Mouse (Mus musculus): Measurements from ENCODE around the gene Slc35f1. TPM values are rescaled to one million over a fixed set of nuclear protein-coding genes. Genes with fewer than 3 reads are reported as not detected.

Slc35f1 gene
- polyA plus RNA-seq, 1 experiment from 2014 or later = 2.3 TPM

- H3K9me3 ChIP-seq (ENCODE audit: control insufficient read depth, low read length) = no peaks in the 10 kb centered on the region
- H3K4me1 ChIP-seq (replicated peaks; ENCODE audit: control insufficient read depth, insufficient read depth, low read length) = no peaks in the 10 kb centered on the region
- no peak for ATAC-seq (replicated peaks; ENCODE audit: low FRiP score, low TSS enrichment, low read depth)
- no peaks in the 10 kb centered on the region for H3K27me3 ChIP-seq (replicated peaks; ENCODE audit: control insufficient read depth, insufficient read depth, low read length)
- H3K4me3 ChIP-seq (ENCODE audit: low read depth, low read length) = no peak overlapping the region
- no peak overlapping the region for H3K27ac ChIP-seq (ENCODE audit: low read depth)
- H3K9ac ChIP-seq (ENCODE audit: low read length) = no peak overlapping the region
- 86% methylated on average over 4 of the region's 4 CpGs for WGBS
- H3K36me3 ChIP-seq (ENCODE audit: control insufficient read depth, insufficient read depth, low read length) = no peaks in the 10 kb centered on the region
- no peak for DNase-seq (ENCODE audit: low spot score)
- no peak overlapping the region for H3K4me2 ChIP-seq (ENCODE audit: low read length)
These were observed 24.8 kb downstream of the Slc35f1 start for GRCm38 (mm10) chr10:52715146-52715545.

GRCm38 (mm10) chr10:52718199-52718917 lies 28.0 kb downstream of the Slc35f1 start:
- no peak overlapping the region for H3K9ac ChIP-seq (ENCODE audit: low read length)
- ATAC-seq (replicated peaks; ENCODE audit: low FRiP score, low TSS enrichment, low read depth) (no peak), DNase-seq (ENCODE audit: low spot score) (no peak)
- no peaks in the 10 kb centered on the region for H3K4me1 ChIP-seq (replicated peaks; ENCODE audit: control insufficient read depth, insufficient read depth, low read length)
- no peaks in the 10 kb centered on the region for H3K27me3 ChIP-seq (replicated peaks; ENCODE audit: control insufficient read depth, insufficient read depth, low read length)
- H3K9me3 ChIP-seq (ENCODE audit: control insufficient read depth, low read length) = no peaks in the 10 kb centered on the region
- no peak overlapping the region for H3K4me3 ChIP-seq (ENCODE audit: low read depth, low read length)
- H3K27ac ChIP-seq (ENCODE audit: low read depth) = no peak overlapping the region
- H3K36me3 ChIP-seq (ENCODE audit: control insufficient read depth, insufficient read depth, low read length) = no peaks in the 10 kb centered on the region
- no peak overlapping the region for H3K4me2 ChIP-seq (ENCODE audit: low read length)
- 86% methylated on average over 1 of the region's 1 CpGs for WGBS

GRCm38 (mm10) chr10:52726674-52727073 lies 36.3 kb downstream of the Slc35f1 start:
- H3K27me3 ChIP-seq (replicated peaks; ENCODE audit: control insufficient read depth, insufficient read depth, low read length) = no peaks in the 10 kb centered on the region
- no peaks in the 10 kb centered on the region for H3K9me3 ChIP-seq (ENCODE audit: control insufficient read depth, low read length)
- H3K4me1 ChIP-seq (replicated peaks; ENCODE audit: control insufficient read depth, insufficient read depth, low read length) = no peaks in the 10 kb centered on the region
- DNase-seq (ENCODE audit: low spot score) = no peak
- ATAC-seq (replicated peaks; ENCODE audit: low FRiP score, low TSS enrichment, low read depth) = no peak
- H3K27ac ChIP-seq (ENCODE audit: low read depth) = no peak overlapping the region
- H3K36me3 ChIP-seq (ENCODE audit: control insufficient read depth, insufficient read depth, low read length) = no peaks in the 10 kb centered on the region
- H3K4me2 ChIP-seq (ENCODE audit: low read length) = no peak overlapping the region
- WGBS = 80% methylated on average over 5 of the region's 5 CpGs
- no peak overlapping the region for H3K9ac ChIP-seq (ENCODE audit: low read length)
- no peak overlapping the region for H3K4me3 ChIP-seq (ENCODE audit: low read depth, low read length)

GRCm38 (mm10) chr10:52742671-52743379 lies 52.5 kb downstream of the Slc35f1 start:
- no peak overlapping the region for H3K27ac ChIP-seq (ENCODE audit: low read depth)
- H3K27me3 ChIP-seq (replicated peaks; ENCODE audit: control insufficient read depth, insufficient read depth, low read length) = no peaks in the 10 kb centered on the region
- peak; percentile 58 for DNase-seq (ENCODE audit: low spot score)
- 22% methylated on average over 10 of the region's 10 CpGs for WGBS
- H3K4me1 ChIP-seq (replicated peaks; ENCODE audit: control insufficient read depth, insufficient read depth, low read length) = no peaks in the 10 kb centered on the region
- no peak overlapping the region for H3K9ac ChIP-seq (ENCODE audit: low read length)
- peak; percentile 85 for ATAC-seq (replicated peaks; ENCODE audit: low FRiP score, low TSS enrichment, low read depth)
- H3K9me3 ChIP-seq (ENCODE audit: control insufficient read depth, low read length) = no peaks in the 10 kb centered on the region
- no peak overlapping the region for H3K4me2 ChIP-seq (ENCODE audit: low read length)
- no peaks in the 10 kb centered on the region for H3K36me3 ChIP-seq (ENCODE audit: control insufficient read depth, insufficient read depth, low read length)
- no peak overlapping the region for H3K4me3 ChIP-seq (ENCODE audit: low read depth, low read length)

- Histone ChIP-seq H3K4me2 (ENCODE audit: low read length) (no peak overlapping the region), H3K27ac (ENCODE audit: low read depth) (no peak overlapping the region), H3K27me3 (replicated peaks; ENCODE audit: control insufficient read depth, insufficient read depth, low read length) (no peaks in the 10 kb centered on the region), H3K9me3 (ENCODE audit: control insufficient read depth, low read length) (no peaks in the 10 kb centered on the region), H3K4me3 (ENCODE audit: low read depth, low read length) (no peak overlapping the region), H3K4me1 (replicated peaks; ENCODE audit: control insufficient read depth, insufficient read depth, low read length) (no peaks in the 10 kb centered on the region), H3K9ac (ENCODE audit: low read length) (no peak overlapping the region), H3K36me3 (ENCODE audit: control insufficient read depth, insufficient read depth, low read length) (no peaks in the 10 kb centered on the region)
- DNase-seq (ENCODE audit: low spot score) = no peak
- 91% methylated on average over 3 of the region's 3 CpGs for WGBS
- no peak for ATAC-seq (replicated peaks; ENCODE audit: low FRiP score, low TSS enrichment, low read depth)
These were observed 53.5 kb downstream of the Slc35f1 start for GRCm38 (mm10) chr10:52743831-52744230.

- WGBS = 82% methylated on average over 4 of the region's 4 CpGs
These were observed 57.8 kb downstream of the Slc35f1 start for GRCm38 (mm10) chr10:52748028-52748597.

GRCm38 (mm10) chr10:52755949-52756679 lies 65.8 kb downstream of the Slc35f1 start:
- no peak overlapping the region for H3K9ac ChIP-seq (ENCODE audit: low read length)
- H3K27me3 ChIP-seq (replicated peaks; ENCODE audit: control insufficient read depth, insufficient read depth, low read length) = no peaks in the 10 kb centered on the region
- no peak overlapping the region for H3K4me3 ChIP-seq (ENCODE audit: low read depth, low read length)
- no peaks in the 10 kb centered on the region for H3K4me1 ChIP-seq (replicated peaks; ENCODE audit: control insufficient read depth, insufficient read depth, low read length)
- no peak for ATAC-seq (replicated peaks; ENCODE audit: low FRiP score, low TSS enrichment, low read depth)
- H3K27ac ChIP-seq (ENCODE audit: low read depth) = no peak overlapping the region
- H3K4me2 ChIP-seq (ENCODE audit: low read length) = no peak overlapping the region
- H3K36me3 ChIP-seq (ENCODE audit: control insufficient read depth, insufficient read depth, low read length) = no peaks in the 10 kb centered on the region
- no peaks in the 10 kb centered on the region for H3K9me3 ChIP-seq (ENCODE audit: control insufficient read depth, low read length)
- 75% methylated on average over 13 of the region's 13 CpGs for WGBS
- DNase-seq (ENCODE audit: low spot score) = no peak

More at GRCm38 (mm10) chr10:52748028-52748597, 57.8 kb downstream of the Slc35f1 start:
- H3K4me2 ChIP-seq (ENCODE audit: low read length) = no peak overlapping the region
- no peaks in the 10 kb centered on the region for H3K9me3 ChIP-seq (ENCODE audit: control insufficient read depth, low read length)
- no peak overlapping the region for H3K27ac ChIP-seq (ENCODE audit: low read depth)
- no peak overlapping the region for H3K4me3 ChIP-seq (ENCODE audit: low read depth, low read length)
- ATAC-seq (replicated peaks; ENCODE audit: low FRiP score, low TSS enrichment, low read depth) (no peak), DNase-seq (ENCODE audit: low spot score) (no peak)
- no peaks in the 10 kb centered on the region for H3K36me3 ChIP-seq (ENCODE audit: control insufficient read depth, insufficient read depth, low read length)
- H3K9ac ChIP-seq (ENCODE audit: low read length) = no peak overlapping the region
- H3K27me3 ChIP-seq (replicated peaks; ENCODE audit: control insufficient read depth, insufficient read depth, low read length) = no peaks in the 10 kb centered on the region
- no peaks in the 10 kb centered on the region for H3K4me1 ChIP-seq (replicated peaks; ENCODE audit: control insufficient read depth, insufficient read depth, low read length)

GRCm38 (mm10) chr10:52757496-52758260 lies 67.3 kb downstream of the Slc35f1 start:
- Histone ChIP-seq H3K27ac (ENCODE audit: low read depth) (no peak overlapping the region), H3K9me3 (ENCODE audit: control insufficient read depth, low read length) (no peaks in the 10 kb centered on the region), H3K4me1 (replicated peaks; ENCODE audit: control insufficient read depth, insufficient read depth, low read length) (no peaks in the 10 kb centered on the region), H3K9ac (ENCODE audit: low read length) (no peak overlapping the region), H3K36me3 (ENCODE audit: control insufficient read depth, insufficient read depth, low read length) (no peaks in the 10 kb centered on the region), H3K4me2 (ENCODE audit: low read length) (no peak overlapping the region), H3K4me3 (ENCODE audit: low read depth, low read length) (no peak overlapping the region), H3K27me3 (replicated peaks; ENCODE audit: control insufficient read depth, insufficient read depth, low read length) (no peaks in the 10 kb centered on the region)
- ATAC-seq (replicated peaks; ENCODE audit: low FRiP score, low TSS enrichment, low read depth) (no peak), DNase-seq (ENCODE audit: low spot score) (no peak)
- WGBS = 86% methylated on average over 4 of the region's 4 CpGs
